Mouse (Mus musculus): ENCODE results near the gene Zp3r. TPM values are rescaled to one million over a fixed set of nuclear protein-coding genes. Genes with fewer than 3 reads are reported as not detected.

The Zp3r gene
- total RNA-seq, 2 experiments from 2014 or later, result not detected

Other genes starting within 250 kb of the Zp3r start
- not detected for gene Cd55b, start 206.6 kb downstream of the Zp3r start, total RNA-seq (2021)
- 1 to 10 TPM; 5.2 to 5.5 TPM for gene Cd55, start 166.9 kb downstream of the Zp3r start, total RNA-seq (2021)
- not detected for gene C4bp, start 32.0 kb upstream of the Zp3r start, total RNA-seq (2021)
- gene Gm29427, start 86.2 kb upstream of the Zp3r start, total RNA-seq (2021), result not detected
- gene Yod1, start 87.7 kb upstream of the Zp3r start, total RNA-seq (2021), result 10 to 100 TPM; 15.0 to 18.0 TPM
- 10 to 100 TPM; 39.3 to 43.8 TPM for gene Pfkfb2, start 99.6 kb upstream of the Zp3r start, total RNA-seq (2021)
- gene AA986860, start 102.4 kb upstream of the Zp3r start, total RNA-seq (2021), result 1 to 10 TPM; 2.0 to 2.1 TPM
- gene Fcamr, start 171.3 kb upstream of the Zp3r start, total RNA-seq (2021), result not detected
- gene Pigr, start 197.1 kb upstream of the Zp3r start, total RNA-seq (2021), result not detected
- gene Fcmr, start 236.0 kb upstream of the Zp3r start, total RNA-seq (2021), result under 1 TPM in 1 of 2 experiments, not detected in 1; 0.93 TPM

All from left cerebral cortex, postnatal 36 days (tissue).